Mouse (Mus musculus) neural tube, embryonic 12.5 days (tissue): ENCODE measurements around the gene Spata5. TPM values are rescaled to one million over a fixed set of nuclear protein-coding genes. Genes with fewer than 3 reads are reported as not detected.

Source experiments
- ATAC-seq: fragments of 200-750 bp; cut with Nextera tagmentation; 2 replicates; pipeline ENCODE4 v1.8.0; 2017; ENCODE audit warnings: low read depth, mild to moderate bottlenecking, moderate TSS enrichment, moderate library complexity; ENCODE audit not compliant: low FRiP score
- H3K27ac ChIP-seq: fragments of 300-500 bp; sonication (generic); 2 replicates; pipeline ENCODE4 v1.5.1; 2016
- H3K27me3 ChIP-seq: fragments of 300-500 bp; sonication (generic); replicated peaks from 2 replicates; pipeline ENCODE4 v1.6.1; 2016; ENCODE audit warnings: mild to moderate bottlenecking
- H3K36me3 ChIP-seq: fragments of 300-500 bp; sonication (generic); 2 replicates; pipeline ENCODE4 v1.6.1; 2016; ENCODE audit warnings: mild to moderate bottlenecking
- H3K4me1 ChIP-seq: fragments of 300-500 bp; sonication (generic); 2 replicates; pipeline ENCODE4 v1.6.1; 2016
- H3K4me2 ChIP-seq: fragments of 300-500 bp; sonication (generic); replicated peaks from 2 replicates; pipeline ENCODE4 v1.6.1; 2016; ENCODE audit warnings: mild to moderate bottlenecking
- H3K4me3 ChIP-seq: fragments of 300-500 bp; sonication (generic); 2 replicates; pipeline ENCODE4 v1.5.1; 2016
- H3K9ac ChIP-seq: fragments of 300-500 bp; sonication (generic); 2 replicates; pipeline ENCODE4 v1.6.1; 2016; ENCODE audit warnings: mild to moderate bottlenecking
- H3K9me3 ChIP-seq: fragments of 300-500 bp; sonication (generic); 2 replicates; pipeline ENCODE4 v1.6.1; 2016; ENCODE audit warnings: mild to moderate bottlenecking
- WGBS: fragments of 180-500 bp; shearing (Covaris S2); methylation state at CpG from one replicate; pipeline ENCODE4 v1.1.7; 2016; 5-methylcytosine and 5-hydroxymethylcytosine counted together
- polyA plus RNA-seq: library from polyadenylated mRNA; unstranded; fragments of >200 nt; fragmentation: Nextera tagmentation; extraction: Ambion mirVana; gene quantifications from 2 replicates; pipeline ENCODE4 v1.2.1, GENCODE M21; 2016

The Spata5 gene
- polyA plus RNA-seq, 1 experiment from 2014 or later: 39.8 TPM

GRCm38 (mm10) chr3:37616586-37617547 lies 197.2 kb downstream of the Spata5 start:
- Histone ChIP-seq H3K9ac (no peak overlapping the region), H3K27ac (no peak overlapping the region), H3K27me3 (no peaks in the 10 kb centered on the region), H3K4me1 (no peaks in the 10 kb centered on the region), H3K36me3 (no peaks in the 10 kb centered on the region), H3K4me3 (no peak overlapping the region), H3K4me2 (no peak overlapping the region), H3K9me3 (no peaks in the 10 kb centered on the region)
- WGBS: 75% methylated on average over 21 of the region's 21 CpGs
- no peak for ATAC-seq

Other genes with a start within 250 kb of the Spata5 start
- gene Il21, start 187.3 kb upstream of the Spata5 start, polyA plus RNA-seq: not detected in 2 replicates
- 4.6 and 5.9 TPM in 2 replicates for gene Bbs12, start 107.3 kb upstream of the Spata5 start, polyA plus RNA-seq
- gene Cetn4, start 107.2 kb upstream of the Spata5 start, polyA plus RNA-seq: 2.1 and 2.6 TPM in 2 replicates
- 0.39 and 0.46 TPM in 2 replicates for gene Fgf2, start 71.5 kb upstream of the Spata5 start, polyA plus RNA-seq
- 3.7 and 5.1 TPM in 2 replicates for gene Nudt6, start 315 bp downstream of the Spata5 start, polyA plus RNA-seq
- 5.0 and 6.9 TPM in 2 replicates for gene Spry1, start 220.1 kb downstream of the Spata5 start, polyA plus RNA-seq